In genomic region chr8:10869866-10870265, GRCm38 (mm10) we compare ENCODE assay signal across 21 mouse cellular contexts.
"Had no signal": no experiment of that assay in that cellular context is flagged by ENCODE, and none has a peak within 500 bp of the region (broad histone marks: within the 10 kb centered on the region; RNA-seq: fewer than 3 reads in every experiment).

No protein-coding gene starts in this region.

- H3K4me3 ChIP-seq: limb, embryonic 12.5 days; limb, embryonic 15.5 days; midbrain, embryonic 12.5 days; midbrain, embryonic 15.5 days; neural tube, embryonic 12.5 days; neural tube, embryonic 15.5 days had no signal

- H3K27ac ChIP-seq: limb, embryonic 12.5 days; limb, embryonic 15.5 days; liver, embryonic 14.5 days; macrophage; midbrain, embryonic 12.5 days; neural tube, embryonic 12.5 days; neural tube, embryonic 15.5 days; stomach, postnatal 0 days had no signal

- ATAC-seq: intestine, embryonic 16.5 days; liver, postnatal 0 days; lung, postnatal 0 days; midbrain, embryonic 15.5 days had no signal

- H3K4me2 ChIP-seq: limb, embryonic 12.5 days; limb, embryonic 15.5 days; liver, embryonic 11.5 days; lung, embryonic 14.5 days; midbrain, embryonic 12.5 days; midbrain, embryonic 15.5 days; neural tube, embryonic 12.5 days; neural tube, embryonic 15.5 days had no signal

- H3K36me3 ChIP-seq: limb, embryonic 12.5 days; limb, embryonic 15.5 days; midbrain, embryonic 12.5 days; midbrain, embryonic 15.5 days; neural tube, embryonic 12.5 days; neural tube, embryonic 15.5 days had no signal

- H3K27me3 ChIP-seq: limb, embryonic 15.5 days; midbrain, embryonic 15.5 days had no signal

- DNase-seq: kidney, adult 18-20 months; kidney, adult 9 months; kidney, postnatal 14 days; kidney, postnatal 4 days; layer of hippocampus, postnatal 36 days; liver, postnatal 0 days; lung, embryonic 14.5 days; right cerebral cortex, postnatal 4 days; thymus, postnatal 25 days had no signal

- H3K9ac ChIP-seq: limb, embryonic 12.5 days; limb, embryonic 15.5 days; liver, embryonic 14.5 days; liver, postnatal 0 days; lung, embryonic 14.5 days; midbrain, embryonic 12.5 days; midbrain, embryonic 15.5 days; neural tube, embryonic 12.5 days; neural tube, embryonic 15.5 days had no signal

- H3K9me3 ChIP-seq: limb, embryonic 12.5 days; limb, embryonic 15.5 days; midbrain, embryonic 12.5 days; midbrain, embryonic 15.5 days; neural tube, embryonic 12.5 days; neural tube, embryonic 15.5 days had no signal
